Mouse (Mus musculus) hindbrain, embryonic 12.5 days (tissue): ENCODE data around the gene Mlec. TPM values are rescaled to one million over a fixed set of nuclear protein-coding genes. Genes with fewer than 3 reads are reported as not detected.

Experiments
- ATAC-seq: fragments of 200-750 bp; cut with Nextera tagmentation; 2 replicates; pipeline ENCODE4 v1.8.0; 2017; ENCODE audit warnings: moderate TSS enrichment; ENCODE audit not compliant: low FRiP score
- H3K27ac ChIP-seq: fragments of 300-500 bp; sonication (generic); 2 replicates; pipeline ENCODE4 v1.5.1; 2016; ENCODE audit warnings: mild to moderate bottlenecking
- H3K27me3 ChIP-seq: fragments of 300-500 bp; sonication (generic); 2 replicates; pipeline ENCODE4 v1.6.1; 2016; ENCODE audit warnings: mild to moderate bottlenecking
- H3K36me3 ChIP-seq: fragments of 300-500 bp; sonication (generic); 2 replicates; pipeline ENCODE4 v1.6.1; 2016; ENCODE audit warnings: mild to moderate bottlenecking
- H3K4me1 ChIP-seq: fragments of 300-500 bp; sonication (generic); 2 replicates; pipeline ENCODE4 v1.6.1; 2016
- H3K4me2 ChIP-seq: fragments of 300-500 bp; sonication (generic); replicated peaks from 2 replicates; pipeline ENCODE4 v1.6.1; 2016; ENCODE audit warnings: mild to moderate bottlenecking
- H3K4me3 ChIP-seq: fragments of 300-500 bp; sonication (generic); 2 replicates; pipeline ENCODE4 v1.5.1; 2016; ENCODE audit warnings: mild to moderate bottlenecking
- H3K9ac ChIP-seq: fragments of 300-500 bp; sonication (generic); 2 replicates; pipeline ENCODE4 v1.6.1; 2016; ENCODE audit warnings: mild to moderate bottlenecking, moderate library complexity
- H3K9me3 ChIP-seq: fragments of 300-500 bp; sonication (generic); replicated peaks from 2 replicates; pipeline ENCODE4 v1.6.1; 2016; ENCODE audit warnings: mild to moderate bottlenecking
- WGBS: fragments of 180-500 bp; shearing (Covaris S2); methylation state at CpG from one replicate; pipeline ENCODE4 v1.1.7; 2016; 5-methylcytosine and 5-hydroxymethylcytosine counted together
- polyA plus RNA-seq: library from polyadenylated mRNA; unstranded; fragments of >200 nt; fragmentation: Nextera tagmentation; extraction: Ambion mirVana; gene quantifications from 2 replicates; pipeline ENCODE4 v1.2.1, GENCODE M21; 2016

The Mlec gene
- polyA plus RNA-seq, 1 experiment from 2014 or later = 65.0 TPM

GRCm38 (mm10) chr5:115190081-115190480, 32.1 kb upstream of the Mlec start:
- Histone ChIP-seq H3K36me3 (no peaks in the 10 kb centered on the region), H3K9ac (no peak overlapping the region), H3K4me3 (no peak overlapping the region), H3K27me3 (peaks cover 75% of the 10 kb centered on the region), H3K27ac (no peak overlapping the region), H3K4me2 (no peak overlapping the region), H3K4me1 (peaks cover 58% of the 10 kb centered on the region), H3K9me3 (no peaks in the 10 kb centered on the region)
- no peak for ATAC-seq
- 66% methylated on average over 12 of the region's 12 CpGs for WGBS

- H3K9me3 ChIP-seq = no peaks in the 10 kb centered on the region
- peaks cover 62% of the 10 kb centered on the region for H3K27me3 ChIP-seq
- 52% methylated on average over 5 of the region's 5 CpGs for WGBS
- H3K4me1 ChIP-seq = peaks cover 58% of the 10 kb centered on the region
- H3K4me3 ChIP-seq = no peak overlapping the region
- H3K9ac ChIP-seq = no peak overlapping the region
- H3K27ac ChIP-seq = no peak overlapping the region
- no peaks in the 10 kb centered on the region for H3K36me3 ChIP-seq
- H3K4me2 ChIP-seq = no peak overlapping the region
- no peak for ATAC-seq
Measured at GRCm38 (mm10) chr5:115188824-115189223, 30.8 kb upstream of the Mlec start.

DNA sequence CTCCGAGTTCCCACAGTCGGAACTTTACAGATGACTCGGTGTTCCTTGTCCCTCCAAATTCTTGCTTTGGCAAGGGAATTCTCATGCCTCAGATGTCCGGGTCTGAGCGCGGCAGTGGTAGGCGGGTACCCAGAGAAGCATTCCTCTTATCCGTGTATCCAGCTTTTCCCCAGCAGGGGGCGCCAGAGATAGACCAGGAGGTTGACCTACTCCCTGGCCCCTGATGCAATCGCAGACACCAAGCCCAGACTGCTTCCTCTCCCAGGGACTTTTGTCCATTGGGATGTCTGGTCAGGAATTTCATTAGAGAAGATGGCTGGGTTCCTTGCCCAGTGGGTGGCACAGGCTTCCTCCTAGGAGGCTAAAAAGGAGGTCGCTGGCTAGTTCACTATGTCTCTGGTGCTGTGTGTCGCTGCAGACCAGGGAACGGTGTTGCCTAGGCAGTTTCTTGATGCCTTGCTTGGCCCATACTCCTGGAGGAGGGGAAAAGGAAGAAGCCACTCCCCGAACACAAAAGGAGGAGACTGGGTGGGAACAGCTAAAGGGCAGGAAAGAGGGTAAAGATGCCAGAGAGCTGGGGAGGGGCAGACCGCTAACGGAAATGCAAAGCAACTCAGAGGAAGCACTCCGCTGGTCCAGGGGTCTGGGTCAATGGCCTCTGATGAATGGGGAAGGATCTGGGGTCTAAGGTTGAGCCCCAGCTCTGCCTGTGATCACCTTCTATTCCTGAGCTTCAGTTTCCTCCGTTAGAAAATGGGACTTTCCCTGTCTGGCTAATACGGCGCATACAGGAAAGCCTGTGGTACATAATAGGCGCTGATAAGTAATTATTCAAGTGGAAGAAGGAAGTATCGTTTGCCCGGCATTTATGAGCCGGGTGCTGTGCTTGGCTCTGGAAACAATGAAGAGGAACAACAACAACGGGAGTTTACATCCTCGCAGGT, 29.5 kb upstream of the Mlec start:
- H3K4me3 ChIP-seq = no peak overlapping the region
- 16% methylated on average over 26 of the region's 26 CpGs for WGBS

GRCm38 (mm10) chr5:115186371-115187073, 28.5 kb upstream of the Mlec start:
- Histone ChIP-seq H3K4me1 (peaks cover 40% of the 10 kb centered on the region), H3K4me3 (no peak overlapping the region), H3K27ac (peak overlapping the region; percentile 76), H3K4me2 (peak overlapping the region; percentile 29), H3K9me3 (no peaks in the 10 kb centered on the region), H3K9ac (0 out of 2 replicates have a peak overlapping the region, but pooled peaks have one; percentile 23), H3K36me3 (no peaks in the 10 kb centered on the region), H3K27me3 (peaks cover 46% of the 10 kb centered on the region)
- 31% methylated on average over 17 of the region's 17 CpGs for WGBS
- peak; percentile 74 for ATAC-seq

More for the DNA sequence above, 29.5 kb upstream of the Mlec start:
- Histone ChIP-seq H3K4me2 (peak overlapping the region; percentile 29), H3K4me1 (peaks cover 47% of the 10 kb centered on the region), H3K27me3 (peaks cover 51% of the 10 kb centered on the region), H3K36me3 (no peaks in the 10 kb centered on the region), H3K27ac (peak overlapping the region; percentile 76; the same call in 1 of the 2 replicates), H3K9ac (no peak overlapping the region), H3K9me3 (no peaks in the 10 kb centered on the region)
- ATAC-seq = peak; percentile 78

DNA sequence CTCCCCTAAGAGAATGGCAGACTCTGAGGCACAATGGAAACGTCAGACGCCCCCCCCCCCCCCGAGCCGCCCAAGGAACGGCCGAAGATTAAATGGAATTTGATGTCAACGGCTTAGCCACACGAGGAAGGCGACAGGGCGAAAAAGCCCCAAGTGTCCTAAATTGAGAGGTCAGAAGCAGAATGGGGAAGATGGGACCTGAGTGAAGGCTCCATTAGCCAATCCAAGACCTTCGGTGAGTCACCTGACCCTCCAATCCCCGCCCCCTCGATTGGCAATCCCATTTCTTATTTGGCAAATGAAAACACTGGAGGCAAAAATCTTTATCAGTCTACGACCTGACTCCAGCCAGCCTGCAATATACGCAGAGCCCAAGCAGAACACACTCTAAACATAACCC, 26.7 kb upstream of the Mlec start:
- H3K27me3 ChIP-seq = peaks cover 29% of the 10 kb centered on the region
- H3K4me2 ChIP-seq = peak overlapping the region; percentile 42; the same call in 1 of the 2 replicates
- H3K9me3 ChIP-seq = no peaks in the 10 kb centered on the region
- peaks cover 39% of the 10 kb centered on the region for H3K4me1 ChIP-seq
- H3K4me3 ChIP-seq = peak overlapping the region; percentile 22
- no peak overlapping the region for H3K9ac ChIP-seq
- H3K36me3 ChIP-seq = no peaks in the 10 kb centered on the region
- 19% methylated on average over 15 of the region's 15 CpGs for WGBS
- no peak for ATAC-seq
- H3K27ac ChIP-seq = peak overlapping the region; percentile 55

GRCm38 (mm10) chr5:115183482-115183881, 25.5 kb upstream of the Mlec start:
- Histone ChIP-seq H3K4me2 (no peak overlapping the region), H3K9me3 (no peaks in the 10 kb centered on the region), H3K4me3 (no peak overlapping the region), H3K27ac (no peak overlapping the region), H3K27me3 (peaks cover 24% of the 10 kb centered on the region), H3K4me1 (peaks cover 39% of the 10 kb centered on the region), H3K36me3 (no peaks in the 10 kb centered on the region), H3K9ac (no peak overlapping the region)
- no peak for ATAC-seq
- 84% methylated on average over 10 of the region's 10 CpGs for WGBS

DNA sequence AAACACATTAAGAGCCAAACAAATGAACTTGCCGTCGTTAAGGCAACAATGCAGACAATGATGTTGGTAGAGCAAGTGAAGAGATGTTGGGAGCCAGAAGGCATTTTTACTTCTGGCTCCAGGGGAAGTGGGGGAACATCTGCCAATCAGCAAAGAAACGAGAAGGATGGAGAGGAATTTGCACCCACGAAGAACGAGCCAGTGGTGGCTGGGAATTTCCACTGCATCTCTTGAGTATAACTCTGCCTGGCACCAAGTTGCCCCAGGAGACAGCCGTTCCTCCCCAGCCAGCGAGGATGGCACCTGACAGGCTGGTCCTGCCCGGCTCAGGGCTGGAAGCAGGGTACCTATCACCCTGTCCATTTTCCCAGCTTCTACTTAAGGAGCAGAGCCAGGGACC, 24.9 kb upstream of the Mlec start:
- Histone ChIP-seq H3K4me3 (no peak overlapping the region), H3K36me3 (no peaks in the 10 kb centered on the region), H3K4me1 (peaks cover 39% of the 10 kb centered on the region), H3K9ac (no peak overlapping the region), H3K27ac (no peak overlapping the region), H3K27me3 (peaks cover 25% of the 10 kb centered on the region), H3K4me2 (no peak overlapping the region), H3K9me3 (no peaks in the 10 kb centered on the region)
- ATAC-seq = no peak
- WGBS = 83% methylated on average over 8 of the region's 8 CpGs

DNA sequence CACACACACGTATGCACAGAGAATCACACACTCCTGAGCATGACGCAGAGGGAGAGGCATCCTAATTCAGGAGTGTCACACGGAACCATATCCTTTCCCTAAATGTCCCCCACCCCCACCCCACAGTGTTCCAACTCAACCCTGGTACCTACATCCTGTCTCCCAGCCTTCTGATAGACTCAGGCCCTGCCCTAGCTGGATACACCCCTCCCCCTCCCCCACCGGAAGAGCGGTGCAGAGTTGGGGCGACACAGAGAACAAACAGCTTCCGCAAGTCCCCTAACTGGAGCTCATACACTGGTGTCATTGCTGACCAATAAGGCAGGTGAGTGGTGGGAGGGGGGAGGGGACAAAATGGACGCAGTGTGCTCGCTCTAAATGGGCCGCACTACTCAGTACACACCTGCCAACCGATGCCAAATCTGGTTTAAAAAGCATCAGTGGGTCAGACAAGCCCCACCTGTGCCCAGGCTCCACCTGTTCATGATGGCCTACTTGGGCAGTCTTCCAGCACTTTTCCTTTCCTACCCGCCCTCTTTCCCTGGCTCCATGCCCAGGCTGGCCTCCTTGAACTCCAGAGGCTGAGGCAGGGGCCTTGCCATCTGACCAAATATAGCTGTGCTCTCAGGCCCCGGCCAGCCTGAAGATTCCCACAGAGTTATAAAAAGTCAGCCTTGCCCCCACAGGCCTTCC, 23.4 kb upstream of the Mlec start:
- no peaks in the 10 kb centered on the region for H3K9me3 ChIP-seq
- H3K4me1 ChIP-seq = peaks cover 26% of the 10 kb centered on the region
- H3K36me3 ChIP-seq = no peaks in the 10 kb centered on the region
- WGBS = 82% methylated on average over 13 of the region's 13 CpGs
- no peak for ATAC-seq
- peaks cover 20% of the 10 kb centered on the region for H3K27me3 ChIP-seq
- no peak overlapping the region for H3K27ac ChIP-seq
- H3K4me2 ChIP-seq = no peak overlapping the region
- no peak overlapping the region for H3K4me3 ChIP-seq
- H3K9ac ChIP-seq = no peak overlapping the region

GRCm38 (mm10) chr5:115179596-115179995, 21.6 kb upstream of the Mlec start:
- Histone ChIP-seq H3K9me3 (no peaks in the 10 kb centered on the region), H3K4me1 (peaks cover 12% of the 10 kb centered on the region), H3K4me3 (no peak overlapping the region), H3K27ac (no peak overlapping the region), H3K9ac (no peak overlapping the region), H3K36me3 (no peaks in the 10 kb centered on the region), H3K27me3 (peaks cover 11% of the 10 kb centered on the region), H3K4me2 (no peak overlapping the region)
- 96% methylated on average over 11 of the region's 11 CpGs for WGBS
- no peak for ATAC-seq

DNA sequence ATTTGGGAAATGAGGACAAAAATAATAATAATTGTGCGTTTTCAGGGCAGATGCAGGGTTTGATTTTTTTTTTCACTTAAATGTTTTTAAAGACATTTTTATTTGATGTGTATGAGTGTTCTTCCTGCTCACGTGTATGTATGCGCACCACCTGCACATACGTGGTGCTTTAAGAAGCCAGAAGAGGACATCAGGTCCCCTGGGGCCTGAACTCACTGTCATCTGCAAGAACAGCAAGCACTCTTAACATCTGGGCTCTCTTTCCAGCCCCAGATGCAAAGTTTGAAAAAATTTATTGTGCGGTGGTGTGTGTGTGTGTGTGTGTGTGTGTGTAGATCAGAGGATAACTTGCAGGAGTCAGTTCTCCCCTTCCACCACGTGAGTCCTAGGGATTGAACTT, 19.9 kb upstream of the Mlec start:
- H3K9me3 ChIP-seq = 0 out of 2 replicates have a peak, but pooled peaks cover 2% of the 10 kb centered on the region
- H3K36me3 ChIP-seq = no peaks in the 10 kb centered on the region
- H3K27me3 ChIP-seq = peaks cover 8% of the 10 kb centered on the region
- 0 out of 2 replicates have a peak, but pooled peaks cover 3% of the 10 kb centered on the region for H3K4me1 ChIP-seq
- H3K4me2 ChIP-seq = no peak overlapping the region
- no peak overlapping the region for H3K27ac ChIP-seq
- no peak overlapping the region for H3K4me3 ChIP-seq
- no peak for ATAC-seq
- 80% methylated on average over 6 of the region's 6 CpGs for WGBS
- no peak overlapping the region for H3K9ac ChIP-seq

DNA sequence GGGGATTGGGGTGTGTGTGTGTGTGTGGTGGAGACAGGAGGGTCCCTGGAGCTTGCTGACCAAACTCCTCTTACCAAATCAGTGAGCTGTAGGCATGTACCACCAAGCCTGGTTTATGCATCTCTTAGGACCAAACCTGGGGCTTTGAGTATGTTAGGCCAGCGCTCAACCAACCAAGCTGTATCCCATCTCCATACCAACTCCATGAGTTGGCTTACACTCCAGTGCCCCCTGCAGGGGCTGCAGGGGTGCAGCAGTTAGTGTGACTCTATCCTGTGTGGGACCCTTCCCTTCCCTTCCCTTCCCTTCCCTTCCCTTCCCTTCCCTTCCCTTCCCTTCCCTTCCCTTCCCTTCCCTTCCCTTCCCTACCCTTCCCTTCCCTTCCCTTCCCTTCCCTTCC, 16.6 kb upstream of the Mlec start:
- no peak for ATAC-seq
- Histone ChIP-seq H3K4me3 (no peak overlapping the region), H3K27ac (no peak overlapping the region), H3K36me3 (no peaks in the 10 kb centered on the region), H3K27me3 (peaks cover 4% of the 10 kb centered on the region; the same call in 1 of the 2 replicates), H3K4me2 (no peak overlapping the region), H3K9me3 (0 out of 2 replicates have a peak, but pooled peaks cover 2% of the 10 kb centered on the region), H3K4me1 (no peaks in the 10 kb centered on the region), H3K9ac (no peak overlapping the region)
- 100% methylated on average over 1 of the region's 1 CpGs for WGBS

DNA sequence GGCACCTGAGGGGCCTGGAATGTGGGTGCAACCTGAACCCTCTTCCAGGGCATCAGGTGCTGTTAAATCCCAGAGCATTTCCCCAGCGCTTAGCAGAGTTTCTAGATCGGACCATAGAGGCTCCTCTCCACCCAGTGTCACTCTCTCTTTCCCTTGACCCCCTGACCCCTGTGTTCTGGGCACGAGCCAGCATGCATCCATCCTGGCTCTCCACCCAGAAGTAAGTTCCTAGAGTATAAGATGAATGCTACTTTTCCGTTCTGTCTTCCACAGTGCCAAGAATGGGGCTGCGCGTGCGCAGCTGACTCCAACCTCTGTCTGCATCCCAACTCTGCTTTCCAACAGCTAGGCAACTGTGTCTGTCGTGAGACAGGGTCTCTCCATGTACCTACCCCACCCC, 12.2 kb upstream of the Mlec start:
- no peak overlapping the region for H3K27ac ChIP-seq
- H3K4me3 ChIP-seq = no peak overlapping the region
- no peak for ATAC-seq
- H3K4me2 ChIP-seq = no peak overlapping the region
- H3K9ac ChIP-seq = no peak overlapping the region
- peaks cover 6% of the 10 kb centered on the region; the same call in 1 of the 2 replicates for H3K4me1 ChIP-seq
- no peaks in the 10 kb centered on the region for H3K27me3 ChIP-seq
- H3K9me3 ChIP-seq = 0 out of 2 replicates have a peak, but pooled peaks cover 2% of the 10 kb centered on the region
- WGBS = 80% methylated on average over 8 of the region's 8 CpGs
- H3K36me3 ChIP-seq = no peaks in the 10 kb centered on the region
